Mouse (Mus musculus) stomach, postnatal 0 days (tissue): Measurements from ENCODE around the gene Gm10681. TPM values are rescaled to one million over a fixed set of nuclear protein-coding genes. Genes with fewer than 3 reads are reported as not detected.
"Not testable (repeated sequence)": the region's sequence is repeated elsewhere in the genome, so short reads cannot be mapped to it uniquely, and the experiment has no call there.

Source experiments
- ATAC-seq: fragments of 200-750 bp; cut with Nextera tagmentation; 2 replicates; pipeline ENCODE4 v1.8.0; 2017; ENCODE audit not compliant: low FRiP score, low TSS enrichment
- DNase-seq: peaks from one replicate; pipeline ENCODE4 v3.0.0-alpha.2; 2016; ENCODE audit warnings: low spot score
- H3K27ac ChIP-seq: fragments of 300-500 bp; sonication (generic); replicated peaks from 2 replicates; pipeline ENCODE4 v1.5.1; 2014; ENCODE audit warnings: mild to moderate bottlenecking, control low read depth
- H3K27me3 ChIP-seq: fragments of 300-500 bp; sonication (generic); 2 replicates; pipeline ENCODE4 v1.6.1; 2014; ENCODE audit warnings: low read length; ENCODE audit not compliant: control insufficient read depth, insufficient read depth
- H3K36me3 ChIP-seq: fragments of 300-500 bp; sonication (generic); 2 replicates; pipeline ENCODE4 v1.6.1; 2014; ENCODE audit warnings: low read length, mixed read lengths; ENCODE audit not compliant: control insufficient read depth, insufficient read depth
- H3K4me1 ChIP-seq: fragments of 300-500 bp; sonication (generic); replicated peaks from 2 replicates; pipeline ENCODE4 v1.6.1; 2014; ENCODE audit warnings: antibody characterized with exemption; ENCODE audit not compliant: control insufficient read depth, insufficient read depth
- H3K4me2 ChIP-seq: fragments of 300-500 bp; sonication (generic); replicated peaks from 2 replicates; pipeline ENCODE4 v1.6.1; 2014; ENCODE audit warnings: low read depth, mild to moderate bottlenecking, control low read depth, moderate library complexity
- H3K4me3 ChIP-seq: fragments of 300-500 bp; sonication (generic); 2 replicates; pipeline ENCODE4 v1.5.1; 2014; ENCODE audit warnings: low read depth, low read length, control low read depth
- H3K9ac ChIP-seq: fragments of 300-500 bp; sonication (generic); 2 replicates; pipeline ENCODE4 v1.6.1; 2014; ENCODE audit warnings: mild to moderate bottlenecking, low read length, control low read depth, mixed read lengths
- H3K9me3 ChIP-seq: fragments of 300-500 bp; sonication (generic); 2 replicates; pipeline ENCODE4 v1.6.1; 2016; ENCODE audit warnings: low read length; ENCODE audit not compliant: control insufficient read depth
- CTCF ChIP-seq: IDR thresholded peaks from 2 replicates; pipeline ENCODE4 v1.5.1; 2016; ENCODE audit warnings: antibody characterized with exemption, low read depth, mild to moderate bottlenecking, moderate library complexity
- EP300 ChIP-seq: optimal IDR thresholded peaks from 2 replicates; pipeline ENCODE3; 2016; ENCODE audit warnings: antibody characterized with exemption
- WGBS: fragments of 180-500 bp; shearing (Covaris S2); extraction: QIAGEN DNeasy Blood & Tissue Kit; methylation state at CpG from one replicate; pipeline ENCODE4 v1.1.7; 2014; 5-methylcytosine and 5-hydroxymethylcytosine counted together
- polyA plus RNA-seq: library from polyadenylated mRNA; unstranded; fragments of >200 nt; fragmentation: Nextera tagmentation; extraction: Ambion mirVana; gene quantifications from 2 replicates; pipeline ENCODE4 v1.2.1, GENCODE M21; 2015

Gene Gm10681
- polyA plus RNA-seq, 1 experiment from 2014 or later, result not detected

GRCm38 (mm10) chr3:98613963-98614362 is 25.4 kb upstream of the Gm10681 start:
- Histone ChIP-seq H3K4me1 (no peaks in the 10 kb centered on the region), H3K4me3 (no peak overlapping the region), H3K27me3 (no peaks in the 10 kb centered on the region), H3K9ac (no peak overlapping the region), H3K9me3 (no peaks in the 10 kb centered on the region), H3K4me2 (no peak overlapping the region), H3K36me3 (no peaks in the 10 kb centered on the region), H3K27ac (no peak overlapping the region)
- DNase-seq (no peak), ATAC-seq (no peak)
- no peak for TF ChIP-seq CTCF
- no peak for TF ChIP-seq EP300

- not testable (repeated sequence) for DNase-seq, H3K36me3 ChIP-seq, H3K4me2 ChIP-seq, H3K4me1 ChIP-seq, H3K4me3 ChIP-seq, H3K27ac ChIP-seq, ATAC-seq, H3K9ac ChIP-seq, H3K9me3 ChIP-seq, H3K27me3 ChIP-seq
Measured at GRCm38 (mm10) chr3:98613540-98613939, 24.9 kb upstream of the Gm10681 start.

GRCm38 (mm10) chr3:98587721-98588120 is 886 bp downstream of the Gm10681 start:
- Histone ChIP-seq H3K4me1 (no peaks in the 10 kb centered on the region), H3K4me2 (no peak overlapping the region), H3K27ac (no peak overlapping the region), H3K36me3 (no peaks in the 10 kb centered on the region), H3K4me3 (no peak overlapping the region), H3K27me3 (no peaks in the 10 kb centered on the region), H3K9ac (no peak overlapping the region), H3K9me3 (no peaks in the 10 kb centered on the region)
- DNase-seq, result no peak
- ATAC-seq, result no peak
- TF ChIP-seq CTCF (no peak), EP300 (no peak)
- WGBS, result 61% methylated on average over 2 of the region's 2 CpGs

- not testable (repeated sequence) for H3K4me3 ChIP-seq, ATAC-seq, H3K4me1 ChIP-seq
Measured at GRCm38 (mm10) chr3:98582622-98583021, 6.0 kb downstream of the Gm10681 start.

GRCm38 (mm10) chr3:98582202-98582601 is 6.4 kb downstream of the Gm10681 start:
- WGBS, result no CpG with 5 or more reads among the region's 1 CpGs
- H3K4me1 ChIP-seq, H3K27ac ChIP-seq, H3K9me3 ChIP-seq, DNase-seq, H3K9ac ChIP-seq, H3K27me3 ChIP-seq, H3K4me2 ChIP-seq, H3K4me3 ChIP-seq, ATAC-seq, H3K36me3 ChIP-seq: not testable (repeated sequence)

More at GRCm38 (mm10) chr3:98582622-98583021, 6.0 kb downstream of the Gm10681 start:
- not testable (repeated sequence) for H3K4me2 ChIP-seq, DNase-seq, H3K27ac ChIP-seq, H3K9ac ChIP-seq, H3K9me3 ChIP-seq, H3K36me3 ChIP-seq, H3K27me3 ChIP-seq

- H3K4me3 ChIP-seq, ATAC-seq, H3K9me3 ChIP-seq, H3K36me3 ChIP-seq, H3K9ac ChIP-seq, H3K27me3 ChIP-seq, DNase-seq, H3K27ac ChIP-seq, H3K4me1 ChIP-seq, H3K4me2 ChIP-seq: not testable (repeated sequence)
- WGBS, result 80% methylated on average over 1 of the region's 1 CpGs
Measured at GRCm38 (mm10) chr3:98581024-98581423, 7.6 kb downstream of the Gm10681 start.

GRCm38 (mm10) chr3:98567717-98568116 is 20.9 kb downstream of the Gm10681 start:
- not testable (repeated sequence) for H3K9ac ChIP-seq, H3K4me2 ChIP-seq, H3K4me3 ChIP-seq, H3K36me3 ChIP-seq, H3K9me3 ChIP-seq, H3K4me1 ChIP-seq, DNase-seq, H3K27ac ChIP-seq, H3K27me3 ChIP-seq, ATAC-seq
- 75% methylated on average over 2 of the region's 2 CpGs for WGBS

GRCm38 (mm10) chr3:98564894-98565293 is 23.7 kb downstream of the Gm10681 start:
- not testable (repeated sequence) for H3K9ac ChIP-seq, DNase-seq

GRCm38 (mm10) chr3:98563831-98564230 is 24.8 kb downstream of the Gm10681 start:
- not testable (repeated sequence) for DNase-seq, H3K4me2 ChIP-seq, ATAC-seq, H3K9me3 ChIP-seq, H3K9ac ChIP-seq, H3K4me1 ChIP-seq, H3K4me3 ChIP-seq, H3K36me3 ChIP-seq, H3K27me3 ChIP-seq, H3K27ac ChIP-seq
- no CpG with 5 or more reads among the region's 2 CpGs for WGBS

More at GRCm38 (mm10) chr3:98564894-98565293, 23.7 kb downstream of the Gm10681 start:
- not testable (repeated sequence) for H3K36me3 ChIP-seq, H3K9me3 ChIP-seq, H3K27ac ChIP-seq, H3K4me2 ChIP-seq, ATAC-seq, H3K27me3 ChIP-seq, H3K4me1 ChIP-seq, H3K4me3 ChIP-seq
- WGBS, result no CpG with 5 or more reads among the region's 3 CpGs
